Comparison of ENCODE assay signal across 8 mouse cellular contexts in genomic region chr7:3645488-3646025, GRCm38 (mm10). TPM values are rescaled to one million over a fixed set of nuclear protein-coding genes. Genes with fewer than 3 reads are reported as not detected.
DNase-seq lines count a peak whose midpoint lies in the region; ATAC-seq and TF ChIP-seq lines count a peak whose summit lies in the region.

No protein-coding gene starts in this region.

- peak; percentile 14 for DNase-seq in gastrocnemius, adult 18-20 months (ENCODE audit: low spot score)
- DNase-seq in gastrocnemius, postnatal 25 days = no peak
- no peak for DNase-seq in testis, postnatal 14 days (ENCODE audit: low spot score)
- DNase-seq in urinary bladder, postnatal 14 days (ENCODE audit: low spot score) = no peak

- peaks cover 46% of the 10 kb centered on the region for H3K79me2 ChIP-seq in myocyte (ENCODE audit: control insufficient read depth, insufficient read depth)

- no peak for TF ChIP-seq CTCF in testis, adult 2 months (IDR thresholded peaks at IDR 0.05; ENCODE audit: control insufficient read depth, insufficient read depth, insufficient replicate concordance, low read depth, low read length)

- H3K4me2 ChIP-seq in intestine, embryonic 16.5 days (ENCODE audit: low read depth, low read length) = peak overlapping the region; percentile 90
- peak overlapping the region; percentile 90 for H3K4me2 ChIP-seq in myocyte (ENCODE audit: low read depth)

- ATAC-seq in intestine, embryonic 16.5 days = peak; percentile 8
- ATAC-seq in CD4-positive, CD25-positive, alpha-beta regulatory T cell, adult 4 months = no peak

- no peaks in the 10 kb centered on the region for H3K9me3 ChIP-seq in intestine, embryonic 16.5 days (ENCODE audit: control insufficient read depth, low read length)

- H3ac ChIP-seq in myocyte (ENCODE audit: control insufficient read depth, insufficient read length) = peak overlapping the region; percentile 73

- peak overlapping the region; percentile 99 for H3K4me3 ChIP-seq in testis, adult 2 months (ENCODE audit: control insufficient read depth, low read depth, low read length)
- peak overlapping the region; percentile 98 for H3K4me3 ChIP-seq in intestine, embryonic 16.5 days (ENCODE audit: low read length)
- H3K4me3 ChIP-seq in myocyte = peak overlapping the region; percentile 68

- peaks cover 10% of the 10 kb centered on the region for H3K4me1 ChIP-seq in testis, adult 2 months (ENCODE audit: control insufficient read depth, insufficient read depth, low read length)
- H3K4me1 ChIP-seq in intestine, embryonic 16.5 days (ENCODE audit: control insufficient read depth, insufficient read depth, low read length) = peaks cover 30% of the 10 kb centered on the region

- no peaks in the 10 kb centered on the region; the same call in 1 of the 2 replicates for H3K36me3 ChIP-seq in testis, adult 2 months (ENCODE audit: control insufficient read depth, insufficient read depth, low read length)
- peaks cover 7% of the 10 kb centered on the region; the same call in 1 of the 2 replicates for H3K36me3 ChIP-seq in intestine, embryonic 16.5 days (ENCODE audit: control insufficient read depth, insufficient read depth, low read length)
- H3K36me3 ChIP-seq in myocyte (ENCODE audit: control insufficient read depth, insufficient read depth) = peaks cover 3% of the 10 kb centered on the region

- H3K9ac ChIP-seq in intestine, embryonic 16.5 days (ENCODE audit: low read depth, low read length) = peak overlapping the region; percentile 100

- H3K27me3 ChIP-seq in testis, adult 2 months (ENCODE audit: control insufficient read depth, insufficient read depth, low read length) = no peaks in the 10 kb centered on the region
- H3K27me3 ChIP-seq in intestine, embryonic 16.5 days (replicated peaks; ENCODE audit: control insufficient read depth, insufficient read depth, low read length) = no peaks in the 10 kb centered on the region
- no peaks in the 10 kb centered on the region for H3K27me3 ChIP-seq in myocyte (ENCODE audit: control insufficient read depth, insufficient read depth, insufficient read length)

- 0% methylated on average over 54 of the region's 58 CpGs for WGBS in intestine, embryonic 16.5 days

- peak; percentile 20; the same call in 1 of the 2 replicates for TF ChIP-seq POLR2A in testis, adult 2 months (IDR thresholded peaks at IDR 0.05; ENCODE audit: control insufficient read depth, low read depth, low read length)
- TF ChIP-seq POLR2A in myocyte (IDR thresholded peaks at IDR 0.05; ENCODE audit: insufficient read length, low read depth) = no peak

- peak overlapping the region; percentile 98 for H3K27ac ChIP-seq in testis, adult 2 months (ENCODE audit: control insufficient read depth, insufficient read depth, low read depth, low read length)
- peak overlapping the region; percentile 98 for H3K27ac ChIP-seq in intestine, embryonic 16.5 days (ENCODE audit: low read length)

TF ChIP-seq in myocyte, 11 proteins besides CTCF, POLR2A, EP300 and RAD21:
- no peak for TF ChIP-seq E2F4 (IDR thresholded peaks at IDR 0.05; ENCODE audit: insufficient read depth)
- TF ChIP-seq MYOG (IDR thresholded peaks at IDR 0.05; ENCODE audit: control insufficient read depth in 1 of 3, insufficient read depth in 1 of 3, insufficient read length in 2 of 3, low read depth in 2 of 3) = no peak
- TF ChIP-seq USF1 (IDR thresholded peaks at IDR 0.05; ENCODE audit: low read depth) = no peak
- TF ChIP-seq POLR2AphosphoS2 (IDR thresholded peaks at IDR 0.05; ENCODE audit: insufficient read length, low read depth) = peak; percentile 15
- no peak for TF ChIP-seq TCF12 (IDR thresholded peaks at IDR 0.05; ENCODE audit: insufficient read depth, poor library complexity, severe bottlenecking)

RNA-seq across cellular contexts. Expression of gene Cnot3, which starts 0.5 kb away (rescaled TPM):
- total RNA-seq in gastrocnemius, adult 18-20 months (2021) = 10 to 100 TPM; 16.3 to 18.5 TPM
- 10 to 100 TPM; 17.1 to 17.4 TPM for total RNA-seq in gastrocnemius, postnatal 25 days (2021)
- 26.3 and 27.1 TPM in 2 replicates for polyA plus RNA-seq in testis, adult 2 months (2012; rRNA removed)
- 43.2 and 46.1 TPM in 2 replicates for polyA plus RNA-seq in intestine, embryonic 16.5 days (2015; fragmentation: Nextera tagmentation; extraction: Ambion mirVana)
- 49.0 TPM for polyA plus RNA-seq in myocyte (2012; fragmentation: generic; extraction: Trizol)
- polyA plus RNA-seq in CD4-positive, CD25-positive, alpha-beta regulatory T cell, adult 4 months (2017; shearing (Covaris generic)) = 10 to 100 TPM; 30.3 to 50.6 TPM

RNA-seq across cellular contexts. Expression of gene Prpf31, which starts 15.8 kb away (rescaled TPM):
- 10 to 100 TPM; 21.9 to 22.1 TPM for total RNA-seq in gastrocnemius, adult 18-20 months (2021)
- total RNA-seq in gastrocnemius, postnatal 25 days (2021) = 10 to 100 TPM; 21.3 to 21.8 TPM
- polyA plus RNA-seq in testis, adult 2 months (2012; rRNA removed) = 24.8 and 26.4 TPM in 2 replicates
- 70.6 and 81.1 TPM in 2 replicates for polyA plus RNA-seq in intestine, embryonic 16.5 days (2015; fragmentation: Nextera tagmentation; extraction: Ambion mirVana)
- 54.8 TPM for polyA plus RNA-seq in myocyte (2012; fragmentation: generic; extraction: Trizol)
- 100 to 1,000 TPM in 1 of 2 experiments, 10 to 100 TPM in 1; 95.1 to 114 TPM for polyA plus RNA-seq in CD4-positive, CD25-positive, alpha-beta regulatory T cell, adult 4 months (2017; shearing (Covaris generic))

RNA-seq across cellular contexts. Expression of gene Tfpt, which starts 15.8 kb away (rescaled TPM):
- 10 to 100 TPM; 14.9 to 16.0 TPM for total RNA-seq in gastrocnemius, adult 18-20 months (2021)
- 10 to 100 TPM; 12.8 to 13.6 TPM for total RNA-seq in gastrocnemius, postnatal 25 days (2021)
- polyA plus RNA-seq in testis, adult 2 months (2012; rRNA removed) = 17.2 and 18.1 TPM in 2 replicates
- polyA plus RNA-seq in intestine, embryonic 16.5 days (2015; fragmentation: Nextera tagmentation; extraction: Ambion mirVana) = 15.5 and 18.0 TPM in 2 replicates
- 27.2 TPM for polyA plus RNA-seq in myocyte (2012; fragmentation: generic; extraction: Trizol)
- 10 to 100 TPM; 16.0 to 21.3 TPM for polyA plus RNA-seq in CD4-positive, CD25-positive, alpha-beta regulatory T cell, adult 4 months (2017; shearing (Covaris generic))

RNA-seq across cellular contexts. Expression of gene Leng1, which starts 20.1 kb away (rescaled TPM):
- total RNA-seq in gastrocnemius, adult 18-20 months (2021) = 1 to 10 TPM; 4.6 to 5.6 TPM
- total RNA-seq in gastrocnemius, postnatal 25 days (2021) = 1 to 10 TPM; 4.2 to 4.3 TPM
- polyA plus RNA-seq in testis, adult 2 months (2012; rRNA removed) = 5.2 and 5.7 TPM in 2 replicates
- polyA plus RNA-seq in intestine, embryonic 16.5 days (2015; fragmentation: Nextera tagmentation; extraction: Ambion mirVana) = 16.8 and 17.3 TPM in 2 replicates
- polyA plus RNA-seq in myocyte (2012; fragmentation: generic; extraction: Trizol) = 9.5 TPM
- polyA plus RNA-seq in CD4-positive, CD25-positive, alpha-beta regulatory T cell, adult 4 months (2017; shearing (Covaris generic)) = 1 to 10 TPM; 6.8 to 8.6 TPM

RNA-seq across cellular contexts. Expression of gene Ndufa3, which starts 28.4 kb away (rescaled TPM):
- 1,000 to 10,000 TPM; 1,020 to 1,031 TPM for total RNA-seq in gastrocnemius, adult 18-20 months (2021)
- 100 to 1,000 TPM; 951 to 953 TPM for total RNA-seq in gastrocnemius, postnatal 25 days (2021)
- polyA plus RNA-seq in testis, adult 2 months (2012; rRNA removed) = 99.6 and 122 TPM in 2 replicates
- 531 and 551 TPM in 2 replicates for polyA plus RNA-seq in intestine, embryonic 16.5 days (2015; fragmentation: Nextera tagmentation; extraction: Ambion mirVana)
- polyA plus RNA-seq in myocyte (2012; fragmentation: generic; extraction: Trizol) = 537 TPM
- polyA plus RNA-seq in CD4-positive, CD25-positive, alpha-beta regulatory T cell, adult 4 months (2017; shearing (Covaris generic)) = 100 to 1,000 TPM; 538 to 754 TPM
